Mouse (Mus musculus): ENCODE measurements around the gene Tmem51. TPM values are rescaled to one million over a fixed set of nuclear protein-coding genes. Genes with fewer than 3 reads are reported as not detected.
"Not testable (repeated sequence)": the region's sequence is repeated elsewhere in the genome, so short reads cannot be mapped to it uniquely, and the experiment has no call there.

Gene Tmem51
- polyA plus RNA-seq, 1 experiment from 2014 or later = 26.8 TPM

GRCm38 (mm10) chr4:142054580-142054979 is 29.5 kb downstream of the Tmem51 start:
- Histone ChIP-seq H3K27ac (no peak overlapping the region), H3K36me3 (no peaks in the 10 kb centered on the region), H3K9ac (no peak overlapping the region), H3K4me1 (peaks cover 25% of the 10 kb centered on the region), H3K9me3 (no peaks in the 10 kb centered on the region), H3K4me2 (no peak overlapping the region), H3K4me3 (no peak overlapping the region), H3K27me3 (no peaks in the 10 kb centered on the region)
- no peak for ATAC-seq (ENCODE audit: insufficient number of reproducible peaks, low FRiP score, low TSS enrichment, low read depth)
- WGBS = 82% methylated on average over 11 of the region's 11 CpGs

GRCm38 (mm10) chr4:142053661-142054448 is 30.2 kb downstream of the Tmem51 start:
- Histone ChIP-seq H3K36me3 (no peaks in the 10 kb centered on the region), H3K4me2 (no peak overlapping the region), H3K4me1 (peaks cover 25% of the 10 kb centered on the region), H3K9ac (no peak overlapping the region), H3K27me3 (no peaks in the 10 kb centered on the region), H3K4me3 (no peak overlapping the region), H3K9me3 (no peaks in the 10 kb centered on the region), H3K27ac (no peak overlapping the region)
- 59% methylated on average over 9 of the region's 9 CpGs for WGBS
- ATAC-seq (ENCODE audit: insufficient number of reproducible peaks, low FRiP score, low TSS enrichment, low read depth) = no peak

- Histone ChIP-seq H3K27me3 (no peaks in the 10 kb centered on the region), H3K4me3 (no peak overlapping the region), H3K4me1 (peaks cover 25% of the 10 kb centered on the region), H3K27ac (no peak overlapping the region), H3K36me3 (no peaks in the 10 kb centered on the region), H3K9me3 (no peaks in the 10 kb centered on the region), H3K9ac (no peak overlapping the region), H3K4me2 (no peak overlapping the region)
- ATAC-seq (ENCODE audit: insufficient number of reproducible peaks, low FRiP score, low TSS enrichment, low read depth) = no peak
- 51% methylated on average over 4 of the region's 4 CpGs for WGBS
These were observed 30.8 kb downstream of the Tmem51 start for GRCm38 (mm10) chr4:142053261-142053660.

GRCm38 (mm10) chr4:142052391-142053132 is 31.5 kb downstream of the Tmem51 start:
- 25% methylated on average over 22 of the region's 22 CpGs for WGBS
- no peaks in the 10 kb centered on the region for H3K36me3 ChIP-seq
- H3K4me2 ChIP-seq = peak overlapping the region; percentile 24; the same call in 1 of the 2 replicates
- peaks cover 20% of the 10 kb centered on the region for H3K4me1 ChIP-seq
- no peaks in the 10 kb centered on the region for H3K27me3 ChIP-seq
- H3K9me3 ChIP-seq = no peaks in the 10 kb centered on the region
- H3K9ac ChIP-seq = no peak overlapping the region
- no peak overlapping the region for H3K27ac ChIP-seq
- H3K4me3 ChIP-seq = no peak overlapping the region
- ATAC-seq (ENCODE audit: insufficient number of reproducible peaks, low FRiP score, low TSS enrichment, low read depth) = no peak

GRCm38 (mm10) chr4:142051883-142052282 is 32.2 kb downstream of the Tmem51 start:
- ATAC-seq (ENCODE audit: insufficient number of reproducible peaks, low FRiP score, low TSS enrichment, low read depth); H3K4me3 ChIP-seq; H3K9ac ChIP-seq; H3K27ac ChIP-seq; H3K9me3 ChIP-seq; H3K4me2 ChIP-seq; H3K36me3 ChIP-seq; H3K27me3 ChIP-seq: not testable (repeated sequence)
- peaks cover 20% of the 10 kb centered on the region for H3K4me1 ChIP-seq
- 78% methylated on average over 6 of the region's 6 CpGs for WGBS

GRCm38 (mm10) chr4:142049963-142050362 is 34.1 kb downstream of the Tmem51 start:
- Histone ChIP-seq H3K4me2 (no peak overlapping the region), H3K4me1 (peaks cover 31% of the 10 kb centered on the region), H3K4me3 (no peak overlapping the region), H3K27ac (no peak overlapping the region), H3K27me3 (no peaks in the 10 kb centered on the region), H3K36me3 (no peaks in the 10 kb centered on the region), H3K9ac (no peak overlapping the region), H3K9me3 (no peaks in the 10 kb centered on the region)
- no peak for ATAC-seq (ENCODE audit: insufficient number of reproducible peaks, low FRiP score, low TSS enrichment, low read depth)
- 97% methylated on average over 5 of the region's 5 CpGs for WGBS

GRCm38 (mm10) chr4:142048391-142048790 is 35.7 kb downstream of the Tmem51 start:
- Histone ChIP-seq H3K27me3 (no peaks in the 10 kb centered on the region), H3K9me3 (no peaks in the 10 kb centered on the region), H3K4me3 (no peak overlapping the region), H3K27ac (no peak overlapping the region), H3K36me3 (no peaks in the 10 kb centered on the region), H3K4me1 (peaks cover 38% of the 10 kb centered on the region), H3K4me2 (no peak overlapping the region), H3K9ac (no peak overlapping the region)
- 62% methylated on average over 8 of the region's 8 CpGs for WGBS
- no peak for ATAC-seq (ENCODE audit: insufficient number of reproducible peaks, low FRiP score, low TSS enrichment, low read depth)

GRCm38 (mm10) chr4:142047005-142047404 is 37.1 kb downstream of the Tmem51 start:
- H3K4me3 ChIP-seq = no peak overlapping the region
- ATAC-seq (ENCODE audit: insufficient number of reproducible peaks, low FRiP score, low TSS enrichment, low read depth) = no peak
- no peaks in the 10 kb centered on the region for H3K27me3 ChIP-seq
- peaks cover 30% of the 10 kb centered on the region for H3K4me1 ChIP-seq
- H3K9ac ChIP-seq = no peak overlapping the region
- WGBS = 81% methylated on average over 5 of the region's 5 CpGs
- H3K4me2 ChIP-seq = no peak overlapping the region
- H3K9me3 ChIP-seq = no peaks in the 10 kb centered on the region
- H3K27ac ChIP-seq = no peak overlapping the region
- H3K36me3 ChIP-seq = no peaks in the 10 kb centered on the region

GRCm38 (mm10) chr4:142046496-142046895 is 37.6 kb downstream of the Tmem51 start:
- no peak for ATAC-seq (ENCODE audit: insufficient number of reproducible peaks, low FRiP score, low TSS enrichment, low read depth)
- no peak overlapping the region for H3K27ac ChIP-seq
- 78% methylated on average over 7 of the region's 7 CpGs for WGBS

GRCm38 (mm10) chr4:142045595-142046163 is 38.4 kb downstream of the Tmem51 start:
- no peak for ATAC-seq (ENCODE audit: insufficient number of reproducible peaks, low FRiP score, low TSS enrichment, low read depth)
- Histone ChIP-seq H3K4me1 (peaks cover 32% of the 10 kb centered on the region), H3K9me3 (no peaks in the 10 kb centered on the region), H3K27ac (peak overlapping the region; percentile 27; the same call in 1 of the 2 replicates), H3K9ac (no peak overlapping the region), H3K27me3 (no peaks in the 10 kb centered on the region), H3K4me3 (no peak overlapping the region), H3K36me3 (no peaks in the 10 kb centered on the region), H3K4me2 (no peak overlapping the region)
- 54% methylated on average over 14 of the region's 14 CpGs for WGBS

More at GRCm38 (mm10) chr4:142046496-142046895, 37.6 kb downstream of the Tmem51 start:
- Histone ChIP-seq H3K27me3 (no peaks in the 10 kb centered on the region), H3K9me3 (no peaks in the 10 kb centered on the region), H3K9ac (no peak overlapping the region), H3K4me3 (no peak overlapping the region), H3K36me3 (no peaks in the 10 kb centered on the region), H3K4me1 (peaks cover 32% of the 10 kb centered on the region), H3K4me2 (no peak overlapping the region)

GRCm38 (mm10) chr4:142044452-142044851 is 39.7 kb downstream of the Tmem51 start:
- H3K36me3 ChIP-seq = no peaks in the 10 kb centered on the region
- H3K4me2 ChIP-seq = no peak overlapping the region
- H3K9me3 ChIP-seq = no peaks in the 10 kb centered on the region
- H3K4me1 ChIP-seq = peaks cover 32% of the 10 kb centered on the region
- peak; percentile 32; the same call in 1 of the 2 replicates for ATAC-seq (ENCODE audit: insufficient number of reproducible peaks, low FRiP score, low TSS enrichment, low read depth)
- no peak overlapping the region for H3K9ac ChIP-seq
- 58% methylated on average over 12 of the region's 12 CpGs for WGBS
- H3K27ac ChIP-seq = no peak overlapping the region
- H3K27me3 ChIP-seq = no peaks in the 10 kb centered on the region
- no peak overlapping the region for H3K4me3 ChIP-seq

Measured in limb, embryonic 15.5 days (tissue).